Mouse (Mus musculus) G1E (cell line): Measurements from ENCODE around the gene Pnma5.
"Not testable (repeated sequence)": the region's sequence is repeated elsewhere in the genome, so short reads cannot be mapped to it uniquely, and the experiment has no call there.

Experiments used
- CTCF ChIP-seq: IDR thresholded peaks from 2 replicates; pipeline ENCODE4 v1.5.1; 2012; ENCODE audit warnings: low read depth, low read length, inconsistent platforms, mixed read lengths
- TAL1 ChIP-seq: conservative IDR thresholded peaks from 2 replicates; pipeline ENCODE4 v1.6.1; 2012; ENCODE audit warnings: low read depth, low read length, inconsistent platforms, mixed read lengths

DNA sequence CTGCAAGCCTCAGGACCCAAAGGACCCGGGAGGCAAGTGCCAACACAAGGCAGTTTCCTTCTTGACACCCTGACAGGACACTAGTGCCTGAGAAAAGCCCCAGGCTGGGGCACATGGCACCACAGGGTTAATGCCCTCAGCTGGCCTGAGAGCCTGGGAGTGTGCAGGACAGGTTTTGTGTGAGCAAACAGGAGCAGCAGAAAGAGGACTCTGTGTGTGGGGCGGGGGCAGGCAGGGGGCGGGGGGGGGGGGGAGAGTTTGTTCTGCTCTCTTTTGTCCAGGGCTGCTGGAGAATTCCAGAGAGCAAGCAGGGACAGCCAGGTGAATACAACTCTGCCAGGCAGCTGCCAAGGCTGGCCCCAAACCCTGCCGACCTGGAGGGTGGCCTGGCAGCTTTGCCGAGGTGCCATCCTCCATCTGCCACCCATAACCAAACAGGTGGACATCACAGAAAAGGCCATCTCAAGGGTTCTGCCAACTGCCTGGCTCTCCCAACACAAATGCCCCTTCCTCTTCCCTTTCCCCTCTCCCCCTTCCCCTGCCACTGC lies 29.9 kb upstream of the Pnma5 start:
- not testable (repeated sequence) for TF ChIP-seq CTCF, TAL1
